Mouse (Mus musculus): ENCODE results near the gene Trpm8. TPM values are rescaled to one million over a fixed set of nuclear protein-coding genes. Genes with fewer than 3 reads are reported as not detected.

The Trpm8 gene
- not detected in 2 replicates for polyA plus RNA-seq (2012)

DNA sequence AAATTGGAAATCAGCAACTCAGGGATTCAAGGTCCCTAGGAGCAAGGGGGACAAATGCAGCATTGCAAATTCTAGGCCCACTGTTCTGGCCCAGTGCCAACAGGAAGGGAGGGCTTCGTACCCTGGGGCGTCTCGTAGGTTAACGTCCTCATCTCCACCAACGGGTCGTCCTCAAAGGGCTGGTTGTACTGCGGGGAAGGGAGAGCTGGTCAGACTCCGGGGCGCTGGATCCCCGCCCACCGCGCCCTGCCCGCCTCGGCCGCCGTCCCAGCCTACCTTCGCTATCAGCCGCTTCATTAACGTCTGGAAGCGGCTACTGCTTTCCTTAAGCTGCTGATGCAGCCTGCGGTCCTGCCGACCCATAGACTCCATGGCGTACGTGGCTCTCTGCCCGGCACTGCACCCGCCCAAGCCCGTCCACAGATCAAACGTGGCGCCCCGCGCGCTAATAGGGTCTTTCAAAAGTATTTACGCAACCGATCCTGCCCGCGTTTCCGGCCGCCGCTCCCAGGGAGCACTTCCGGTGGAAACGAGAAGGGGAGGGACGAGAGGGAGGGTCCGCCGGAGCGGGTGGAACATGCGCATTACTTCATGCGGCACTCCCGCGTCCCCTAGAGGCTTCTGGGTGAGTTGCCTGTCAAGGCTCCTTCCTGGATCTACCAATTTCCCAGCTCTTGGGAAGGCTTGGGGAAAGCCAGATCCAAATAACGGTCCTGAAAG, at the start of gene Trpm8, which contains the start of gene Hjurp:
Trpm8 (plus strand) TSS at position 564 of the 720 bp plus-strand sequence.
Hjurp (minus strand) TSS at position 536 of the 720 bp plus-strand sequence.
- TF ChIP-seq GATA1 (IDR thresholded peaks at IDR 0.05; ENCODE audit: low read length) = no peak

DNA sequence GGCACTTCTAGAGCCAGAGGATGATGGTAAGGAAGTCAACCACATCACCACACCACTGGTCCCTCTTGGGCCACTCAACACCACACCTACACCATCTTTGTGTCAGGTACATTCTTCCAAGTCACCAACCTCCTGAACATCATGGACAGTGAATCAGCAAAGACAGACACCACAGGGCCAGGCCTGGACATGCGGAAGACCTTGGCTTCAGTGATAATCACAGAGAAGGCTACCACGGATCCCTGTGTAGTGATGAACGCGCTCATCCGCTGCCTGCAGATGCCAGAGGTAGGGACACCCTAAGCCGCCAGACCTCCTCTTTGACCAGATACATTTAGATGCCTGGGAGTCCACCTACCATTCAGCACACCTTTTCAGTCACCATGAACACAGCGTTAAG, 49.3 kb upstream of the Trpm8 start:
- no peak for TF ChIP-seq GATA1 (IDR thresholded peaks at IDR 0.05; ENCODE audit: low read length)

DNA sequence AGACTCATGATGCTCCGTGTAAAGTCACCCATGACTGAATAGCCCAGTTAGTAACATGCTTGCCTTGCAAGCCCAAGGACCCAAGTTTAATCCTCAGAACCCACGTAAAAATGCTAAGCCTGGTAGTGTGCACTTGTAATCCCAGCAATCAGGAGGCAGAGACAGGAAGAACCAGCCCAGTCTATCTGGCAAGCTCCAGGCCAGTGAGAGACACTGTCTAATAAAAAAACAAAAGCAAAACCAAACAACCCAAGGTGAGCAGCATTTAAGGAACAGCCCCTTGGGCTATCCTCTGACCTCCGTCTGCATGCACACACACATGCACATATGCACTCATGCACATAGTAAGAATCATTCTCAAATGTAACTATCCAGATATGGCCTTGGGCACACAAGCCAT, 47.9 kb upstream of the Trpm8 start:
- no peak for TF ChIP-seq GATA1 (IDR thresholded peaks at IDR 0.05; ENCODE audit: low read length)

DNA sequence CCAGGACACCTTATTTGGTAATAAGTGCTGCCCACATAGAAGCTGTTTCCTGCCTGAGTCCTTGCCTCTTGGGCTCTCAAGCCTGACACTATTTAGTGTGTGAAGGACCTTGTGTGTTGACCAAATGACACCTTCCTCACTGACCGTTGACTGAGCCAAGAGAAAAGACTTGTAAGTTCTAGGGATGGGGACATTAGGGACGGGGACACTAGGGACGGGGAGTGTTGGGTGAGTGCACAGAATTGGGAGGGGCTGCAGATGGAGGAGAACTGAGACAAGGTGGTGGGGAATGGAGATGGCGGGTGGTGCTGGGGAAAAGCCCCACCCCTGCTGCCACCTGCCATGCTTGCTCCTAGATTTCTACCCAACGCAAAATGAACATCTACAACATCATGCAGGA, 47.5 kb upstream of the Trpm8 start:
- TF ChIP-seq GATA1 (IDR thresholded peaks at IDR 0.05; ENCODE audit: low read length) = no peak

DNA sequence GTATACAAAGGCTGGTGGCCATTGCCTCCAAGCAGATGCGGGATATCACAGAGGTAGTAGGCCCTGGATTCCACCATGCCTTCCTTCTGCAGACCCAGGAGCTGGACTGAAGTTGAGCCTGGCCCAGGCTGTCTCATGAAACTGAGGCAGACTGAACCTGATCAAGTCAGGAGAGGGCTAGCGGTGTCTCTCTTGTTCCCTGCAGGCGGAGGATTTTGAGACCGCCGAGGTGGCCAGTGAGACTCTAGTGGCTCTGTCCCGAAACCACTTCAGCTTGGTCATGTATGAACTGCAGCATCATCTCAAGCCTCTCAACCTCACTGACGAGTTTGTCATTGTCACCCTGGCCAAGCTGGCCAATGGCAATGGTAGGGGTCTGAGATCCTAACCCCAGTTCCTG, 47.0 kb upstream of the Trpm8 start:
- no peak for TF ChIP-seq GATA1 (IDR thresholded peaks at IDR 0.05; ENCODE audit: low read length)

DNA sequence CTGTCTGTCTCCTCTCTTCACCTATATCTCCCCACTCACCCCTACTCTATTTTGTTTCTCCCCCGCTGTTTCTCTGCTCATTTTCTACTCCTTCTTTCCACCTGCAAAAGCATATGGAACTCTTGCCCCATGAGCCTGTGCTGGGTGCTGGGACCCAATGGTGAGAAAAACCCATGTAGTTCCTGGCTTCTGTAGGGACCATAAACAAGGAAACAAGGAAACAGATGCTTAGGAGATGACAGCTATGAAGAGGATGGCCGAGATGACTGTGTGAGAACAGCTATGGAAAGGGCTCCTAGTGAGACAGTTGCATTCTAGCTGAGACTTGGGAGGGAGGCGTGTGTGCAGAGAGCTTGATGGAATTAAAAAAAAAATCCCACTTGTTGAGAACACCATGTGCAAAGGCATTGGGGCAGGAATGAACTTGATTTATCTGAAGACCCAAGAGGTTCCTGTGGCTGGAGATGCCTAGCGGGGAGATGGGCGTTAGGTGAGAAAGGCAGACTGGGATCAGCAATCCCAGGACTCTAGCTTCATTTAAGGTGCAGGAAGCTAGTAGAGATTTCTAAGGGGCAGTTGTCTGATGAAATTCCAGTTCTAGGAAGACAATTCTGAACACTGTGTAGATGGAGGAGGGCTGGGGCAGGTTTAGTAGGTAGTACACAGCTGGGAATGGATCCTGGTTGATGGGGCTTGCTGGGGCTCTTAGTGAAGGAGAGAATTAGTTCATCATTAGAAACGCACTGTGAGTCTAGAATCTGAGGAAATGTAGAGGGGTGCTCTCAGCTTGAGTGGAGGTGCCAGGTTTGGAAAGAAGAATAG, 46.3 kb upstream of the Trpm8 start:
- no peak for TF ChIP-seq GATA1 (IDR thresholded peaks at IDR 0.05; ENCODE audit: low read length)

DNA sequence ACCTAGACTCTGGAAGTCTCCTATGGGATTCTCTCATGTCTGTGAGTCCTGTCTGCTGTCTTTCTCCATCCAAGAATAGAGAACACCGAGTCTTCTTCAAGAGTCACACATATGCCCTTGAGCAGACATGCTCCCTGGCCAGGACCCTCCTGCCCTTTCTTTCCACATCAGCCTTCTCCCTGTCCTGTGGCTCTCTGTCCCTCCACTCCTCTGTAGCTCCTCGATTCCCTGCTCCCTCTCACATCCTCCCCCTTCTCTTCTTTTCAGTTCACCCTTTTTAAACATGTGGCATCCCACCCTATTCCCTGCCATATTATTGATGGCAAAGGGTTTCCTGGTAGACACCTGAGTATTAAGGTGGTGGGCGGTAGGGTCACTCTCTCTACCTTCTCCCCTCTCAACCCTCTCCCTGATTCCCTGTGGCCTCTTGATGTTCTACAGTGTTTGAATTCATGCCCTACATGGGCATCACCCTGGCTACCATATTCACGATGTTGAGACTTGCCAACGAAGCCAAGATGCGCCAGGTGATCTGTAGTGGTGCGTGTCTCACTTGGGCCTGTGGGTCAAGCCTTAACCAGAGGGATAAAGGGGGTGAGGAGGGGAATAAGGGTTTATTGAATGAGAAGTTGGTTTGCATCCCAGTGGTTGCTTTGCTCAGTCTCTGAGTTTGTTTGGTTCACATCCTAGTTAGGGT, 45.5 kb upstream of the Trpm8 start:
- TF ChIP-seq GATA1 (IDR thresholded peaks at IDR 0.05; ENCODE audit: low read length) = no peak

DNA sequence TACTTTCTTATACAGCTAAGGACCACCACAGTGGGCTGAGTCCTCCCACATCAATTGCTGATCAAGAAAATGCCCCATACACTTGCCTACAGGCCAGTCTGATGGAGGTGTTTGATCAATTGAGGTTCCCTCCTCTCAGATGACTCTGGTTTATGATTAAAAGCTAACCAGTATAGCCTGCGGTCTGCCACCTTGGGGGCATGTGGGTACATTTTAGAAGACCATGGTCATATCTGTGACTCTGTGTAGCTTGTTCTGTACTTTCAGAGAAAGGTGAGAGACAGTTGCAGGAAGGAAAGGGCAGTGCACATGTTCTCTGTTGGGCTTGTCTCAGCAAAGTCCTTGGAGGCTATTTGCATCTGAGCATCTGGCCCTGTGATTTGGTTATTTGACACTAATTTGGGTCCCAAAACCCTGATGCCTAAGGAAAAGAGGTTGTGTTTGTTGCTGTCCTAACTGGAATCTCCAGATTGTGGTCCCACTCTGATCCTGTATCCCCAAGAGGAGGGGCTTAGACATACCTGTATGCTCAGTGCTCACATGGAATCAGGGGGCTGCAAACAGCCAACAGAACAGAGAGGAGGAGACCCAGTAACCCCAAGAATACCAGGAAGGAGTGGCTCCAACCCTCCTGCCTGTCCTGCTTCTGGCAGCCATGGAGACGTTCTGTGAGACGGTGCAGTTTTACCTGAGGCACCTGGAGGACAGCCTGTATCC, 44.6 kb upstream of the Trpm8 start:
- no peak for TF ChIP-seq GATA1 (IDR thresholded peaks at IDR 0.05; ENCODE audit: low read length)

DNA sequence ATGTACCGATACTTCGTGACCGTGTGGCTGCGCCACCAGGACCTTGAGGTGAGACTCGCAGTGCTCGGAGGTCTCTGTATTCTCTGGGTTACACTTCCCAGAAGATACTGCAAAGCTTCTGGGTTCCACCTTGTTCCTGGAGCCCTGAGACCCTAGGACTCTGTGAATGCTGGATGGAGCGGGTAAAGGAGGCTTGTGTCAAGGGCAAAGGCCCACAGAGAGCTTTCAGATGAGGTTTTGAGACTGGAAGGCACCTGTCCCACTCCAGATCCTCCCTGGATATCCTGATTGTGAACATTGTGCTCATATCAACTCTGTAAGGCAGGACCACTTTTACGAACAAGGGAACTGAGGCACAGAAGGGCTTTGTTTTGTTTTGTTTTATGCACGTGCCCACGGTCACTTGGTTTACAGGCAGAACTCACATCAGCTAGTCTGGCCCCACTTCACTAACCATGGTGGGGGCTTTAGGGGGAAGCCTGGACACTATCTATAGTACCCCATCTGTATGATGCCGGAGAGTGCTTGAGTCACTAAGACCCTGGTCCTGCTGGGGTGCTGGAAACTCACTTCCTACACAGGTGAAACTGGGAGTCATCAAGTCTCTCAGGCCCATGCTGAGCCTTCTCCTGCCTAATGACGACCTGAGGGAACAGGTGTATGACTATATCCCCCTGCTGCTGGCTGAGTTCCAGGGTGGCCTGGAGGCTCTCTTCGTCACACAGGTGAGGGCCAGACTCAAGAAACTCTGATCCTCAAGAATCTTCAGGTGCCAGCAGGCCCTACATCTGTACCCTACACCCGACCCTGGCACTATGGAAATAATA, 43.8 kb upstream of the Trpm8 start:
- no peak for TF ChIP-seq GATA1 (IDR thresholded peaks at IDR 0.05; ENCODE audit: low read length)

DNA sequence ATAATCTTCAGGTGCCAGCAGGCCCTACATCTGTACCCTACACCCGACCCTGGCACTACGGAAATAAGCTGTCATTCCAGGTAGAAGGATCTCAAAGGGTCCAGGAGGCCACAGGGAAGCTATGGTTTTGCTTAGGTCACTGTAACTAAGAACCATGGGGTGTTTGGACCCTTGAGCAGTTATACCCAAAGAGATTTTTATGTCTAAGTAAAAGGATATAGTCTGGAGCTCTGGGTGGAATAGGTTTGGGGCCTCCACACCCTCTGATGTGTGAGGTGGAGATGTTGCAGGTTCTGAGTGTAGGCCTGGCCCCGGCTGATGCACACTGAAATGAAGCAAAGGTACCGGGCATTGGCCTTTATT, 43.2 kb upstream of the Trpm8 start:
- no peak for TF ChIP-seq GATA1 (IDR thresholded peaks at IDR 0.05; ENCODE audit: low read length)

DNA sequence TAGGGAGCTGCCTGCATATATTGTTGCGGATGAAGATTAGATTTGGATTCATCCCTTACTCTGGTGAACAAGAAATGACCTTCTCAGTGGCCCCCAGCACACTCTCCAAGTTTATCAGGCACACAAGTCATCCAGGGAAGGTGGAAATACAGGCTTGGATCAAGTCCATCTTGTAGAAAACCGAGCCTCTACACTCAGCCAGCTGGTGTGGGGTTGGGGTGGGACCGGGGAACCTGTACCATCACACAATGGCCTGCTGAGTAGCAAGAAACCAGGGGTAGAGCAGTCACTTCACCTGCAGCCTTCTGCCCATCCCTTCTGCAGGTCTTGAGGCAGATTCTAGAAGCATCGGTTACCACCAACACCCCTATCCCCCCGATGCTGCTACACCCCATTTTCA, 42.8 kb upstream of the Trpm8 start:
- TF ChIP-seq GATA1 (IDR thresholded peaks at IDR 0.05; ENCODE audit: low read length) = no peak

DNA sequence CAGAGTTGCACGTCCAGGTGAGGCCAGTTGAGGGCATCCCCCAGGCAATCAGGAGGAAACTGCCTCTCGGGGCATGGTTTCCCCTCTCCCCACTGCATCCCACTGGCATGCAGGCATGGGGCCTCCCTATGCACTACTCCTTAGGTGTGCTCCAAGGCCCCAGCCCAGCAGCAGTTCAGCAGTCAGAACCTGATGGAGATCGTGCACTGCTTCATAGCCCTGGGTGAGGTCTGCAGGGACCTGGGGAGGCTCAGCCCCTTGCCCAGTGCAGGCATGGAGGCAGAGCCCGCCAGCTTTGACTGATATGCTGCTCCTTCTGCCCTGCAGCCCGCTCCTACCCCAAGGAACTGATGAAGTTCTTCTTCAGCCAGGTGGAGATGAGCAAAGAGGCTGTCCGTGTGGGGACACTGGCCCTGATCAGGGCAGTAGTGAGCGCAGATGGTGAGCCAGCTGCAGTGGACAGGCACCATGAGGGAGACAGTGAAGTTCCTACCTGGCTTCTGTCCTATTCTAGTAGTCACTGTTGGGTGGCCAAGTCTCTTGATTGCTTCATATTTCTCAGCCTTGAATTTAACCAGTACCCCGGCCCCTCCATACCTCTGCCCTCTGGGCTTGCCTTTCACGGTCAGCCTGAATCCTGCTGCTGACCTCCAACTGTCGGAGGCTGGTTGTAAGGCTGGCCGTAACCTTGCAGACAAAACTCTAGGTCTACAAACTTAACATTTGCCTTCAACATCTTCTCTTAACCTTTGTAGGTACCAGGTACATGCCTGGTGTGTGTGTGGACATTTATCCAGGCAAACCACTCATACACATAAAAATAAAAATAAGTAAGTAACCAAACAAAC, 42.2 kb upstream of the Trpm8 start:
- no peak for TF ChIP-seq GATA1 (IDR thresholded peaks at IDR 0.05; ENCODE audit: low read length)

DNA sequence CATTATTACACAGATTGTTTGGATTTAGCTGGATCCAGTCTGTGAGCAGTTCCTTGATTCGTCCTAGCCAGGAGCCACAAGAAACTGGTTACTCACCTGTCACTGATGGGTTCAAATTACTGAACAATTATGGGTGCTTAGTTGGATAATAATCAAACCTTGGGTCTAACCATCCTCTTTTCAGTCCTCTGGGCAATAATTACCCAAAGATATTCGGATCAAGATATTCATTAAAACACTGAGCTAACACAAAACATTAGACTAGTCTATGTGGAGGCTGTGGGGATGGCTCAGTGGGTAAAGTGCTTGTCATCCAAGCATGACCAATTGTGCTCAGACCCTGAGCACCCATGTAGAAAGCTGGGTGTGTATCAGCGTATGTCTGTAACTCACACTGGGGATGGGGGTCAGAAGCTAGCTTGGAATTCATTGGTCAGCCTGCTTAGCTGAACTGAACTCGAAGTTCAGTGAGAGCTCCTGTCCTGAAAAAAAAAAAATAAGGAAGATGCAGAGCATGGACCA, 41.5 kb upstream of the Trpm8 start:
- no peak for TF ChIP-seq GATA1 (IDR thresholded peaks at IDR 0.05; ENCODE audit: low read length)

DNA sequence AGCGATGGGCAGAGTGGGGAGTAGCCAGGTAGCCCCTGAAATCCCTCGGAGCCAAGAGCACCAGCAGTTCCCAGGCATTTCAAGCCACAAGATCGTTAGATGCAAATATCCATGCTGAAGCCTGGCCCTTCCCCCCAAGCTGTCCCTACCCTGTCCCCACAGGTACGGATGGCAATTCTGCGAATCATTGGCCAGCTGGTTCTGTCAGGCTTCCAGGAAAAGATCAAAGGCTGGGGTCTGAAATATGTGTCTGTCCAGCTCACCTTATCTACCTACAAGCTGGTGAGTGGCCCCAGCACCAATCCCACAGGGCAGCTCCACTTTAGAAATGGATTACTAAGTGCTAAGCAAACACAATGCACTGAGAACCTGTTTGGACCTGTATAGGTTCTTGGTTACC, 40.1 kb upstream of the Trpm8 start:
- no peak for TF ChIP-seq GATA1 (IDR thresholded peaks at IDR 0.05; ENCODE audit: low read length)
